Mouse (Mus musculus) stomach, postnatal 0 days (tissue): ENCODE results near the gene Milr1.

Experiments
- CTCF ChIP-seq: IDR thresholded peaks from 2 replicates; pipeline ENCODE4 v1.5.1; 2016; ENCODE audit warnings: antibody characterized with exemption, low read depth, mild to moderate bottlenecking, moderate library complexity
- EP300 ChIP-seq: optimal IDR thresholded peaks from 2 replicates; pipeline ENCODE3; 2016; ENCODE audit warnings: antibody characterized with exemption

DNA sequence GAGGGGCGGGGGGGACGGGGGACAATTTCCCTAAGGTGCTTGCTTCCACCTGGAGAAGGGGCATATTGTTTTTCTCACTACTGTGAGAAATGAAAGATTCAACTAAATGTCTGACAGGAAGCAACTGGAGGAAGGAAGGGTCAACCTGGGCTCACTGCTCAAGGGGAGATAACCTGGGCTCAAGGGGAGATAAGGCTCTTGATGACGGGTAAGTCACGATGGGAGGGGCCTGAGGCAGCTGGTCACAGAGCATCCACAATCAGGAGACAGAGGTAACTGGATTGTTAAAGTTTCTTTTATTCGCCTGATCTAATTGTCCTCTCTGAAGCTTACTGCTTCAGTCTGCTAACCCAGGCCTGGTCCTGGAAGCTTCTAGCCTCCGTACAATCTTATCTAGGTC lies 2.3 kb downstream of the Milr1 start:
- TF ChIP-seq CTCF (no peak), EP300 (no peak)
